Mouse (Mus musculus) midbrain, embryonic 15.5 days (tissue): ENCODE measurements around the gene Adcy9. TPM values are rescaled to one million over a fixed set of nuclear protein-coding genes. Genes with fewer than 3 reads are reported as not detected.

Experiments used
- ATAC-seq: fragments of 200-750 bp; cut with Nextera tagmentation; replicated peaks from 2 replicates; pipeline ENCODE4 v1.8.0; 2017; ENCODE audit warnings: moderate TSS enrichment
- H3K27ac ChIP-seq: fragments of 300-500 bp; sonication (generic); 2 replicates; pipeline ENCODE4 v1.5.1; 2015; ENCODE audit warnings: mild to moderate bottlenecking, inconsistent platforms
- H3K27me3 ChIP-seq: fragments of 300-500 bp; sonication (generic); replicated peaks from 2 replicates; pipeline ENCODE4 v1.6.1; 2015; ENCODE audit warnings: inconsistent platforms
- H3K36me3 ChIP-seq: fragments of 300-500 bp; sonication (generic); replicated peaks from 2 replicates; pipeline ENCODE4 v1.6.1; 2015; ENCODE audit warnings: inconsistent platforms
- H3K4me1 ChIP-seq: fragments of 300-500 bp; sonication (generic); 2 replicates; pipeline ENCODE4 v1.6.1; 2015; ENCODE audit warnings: inconsistent platforms
- H3K4me2 ChIP-seq: fragments of 300-500 bp; sonication (generic); 2 replicates; pipeline ENCODE4 v1.6.1; 2015; ENCODE audit warnings: inconsistent platforms, mild to moderate bottlenecking, moderate library complexity
- H3K4me3 ChIP-seq: fragments of 300-500 bp; sonication (generic); 2 replicates; pipeline ENCODE4 v1.5.1; 2015; ENCODE audit warnings: mild to moderate bottlenecking, inconsistent platforms
- H3K9ac ChIP-seq: fragments of 300-500 bp; sonication (generic); 2 replicates; pipeline ENCODE4 v1.6.1; 2015; ENCODE audit warnings: mild to moderate bottlenecking, inconsistent platforms
- H3K9me3 ChIP-seq: fragments of 300-500 bp; sonication (generic); 2 replicates; pipeline ENCODE4 v1.6.1; 2016; ENCODE audit warnings: inconsistent platforms
- WGBS: fragments of 180-500 bp; shearing (Covaris S2); methylation state at CpG from one replicate; pipeline ENCODE4 v1.1.7; 2015; ENCODE audit warnings: mixed read lengths; 5-methylcytosine and 5-hydroxymethylcytosine counted together
- polyA plus RNA-seq: library from polyadenylated mRNA; unstranded; fragments of >200 nt; fragmentation: Nextera tagmentation; extraction: Ambion mirVana; gene quantifications from 2 replicates; pipeline ENCODE4 v1.2.1, GENCODE M21; 2015

Gene Adcy9
- polyA plus RNA-seq, 1 experiment from 2014 or later: 4.2 TPM

DNA sequence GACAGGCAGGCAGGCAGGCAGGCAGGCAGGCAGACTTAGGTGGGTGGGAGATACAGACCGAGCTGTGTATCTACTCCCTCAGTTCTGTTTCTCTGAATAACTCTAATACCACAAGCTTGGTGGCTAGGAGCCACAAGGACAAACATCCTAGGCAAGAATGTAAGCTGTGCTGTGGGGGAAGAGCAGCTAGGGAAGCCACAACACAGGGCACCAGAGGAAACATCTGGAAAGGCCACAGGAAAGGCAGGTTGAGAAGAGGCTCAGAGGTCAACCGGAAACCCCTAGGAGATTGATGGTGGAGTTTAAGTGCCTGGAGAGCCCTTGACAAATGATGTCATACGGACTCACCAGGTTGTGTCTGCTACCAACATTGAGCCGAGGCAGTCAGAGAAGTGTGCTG, 16.4 kb upstream of the Adcy9 start:
- Histone ChIP-seq H3K4me2 (no peak overlapping the region), H3K27ac (no peak overlapping the region), H3K9me3 (no peaks in the 10 kb centered on the region), H3K4me3 (no peak overlapping the region), H3K27me3 (no peaks in the 10 kb centered on the region), H3K4me1 (no peaks in the 10 kb centered on the region), H3K9ac (no peak overlapping the region), H3K36me3 (no peaks in the 10 kb centered on the region)
- no peak for ATAC-seq
- WGBS: 79% methylated on average over 4 of the region's 4 CpGs

DNA sequence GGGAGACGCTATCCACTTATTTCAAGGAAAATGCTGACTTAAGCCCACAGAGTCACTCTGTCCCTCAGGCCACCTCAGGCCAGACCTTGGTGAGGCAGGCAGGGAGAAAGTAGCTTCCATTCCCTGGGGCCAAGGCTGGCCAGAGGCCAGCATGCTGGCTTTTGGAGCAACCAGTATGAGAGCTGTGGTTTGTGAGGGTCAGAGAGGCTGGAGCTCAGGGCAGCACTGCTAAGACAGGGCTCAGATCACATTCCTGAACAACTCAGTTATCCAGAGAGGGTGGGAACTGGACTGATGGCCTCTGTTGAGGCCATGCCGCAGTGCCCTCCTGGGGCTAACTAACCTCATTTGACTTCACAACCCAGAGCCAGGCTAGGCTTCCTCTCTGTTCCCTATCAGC, 15.1 kb upstream of the Adcy9 start:
- no peak overlapping the region for H3K4me2 ChIP-seq
- H3K9me3 ChIP-seq: no peaks in the 10 kb centered on the region
- no peak overlapping the region for H3K9ac ChIP-seq
- WGBS: 97% methylated on average over 2 of the region's 2 CpGs
- no peak overlapping the region for H3K27ac ChIP-seq
- no peaks in the 10 kb centered on the region for H3K27me3 ChIP-seq
- no peak overlapping the region for H3K4me3 ChIP-seq
- no peaks in the 10 kb centered on the region for H3K4me1 ChIP-seq
- H3K36me3 ChIP-seq: no peaks in the 10 kb centered on the region
- ATAC-seq: no peak

DNA sequence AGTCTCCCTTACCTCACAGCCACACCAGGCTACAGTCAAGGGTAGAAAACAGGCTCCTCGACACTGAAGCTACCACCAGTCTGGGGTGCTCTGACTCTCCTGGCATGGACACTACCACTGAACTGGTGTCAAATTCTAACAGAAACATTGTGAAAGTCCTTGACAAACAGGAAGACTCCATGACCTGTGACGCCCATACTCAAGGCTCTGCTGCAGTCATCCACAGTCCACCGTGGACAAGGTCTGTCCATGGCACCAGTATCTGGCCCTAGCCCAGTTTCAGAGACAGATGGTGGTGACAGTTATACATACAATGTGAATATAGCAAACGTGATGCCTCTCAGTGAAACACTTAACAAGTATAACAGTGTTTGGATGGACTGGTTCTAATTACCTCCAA, 11.5 kb upstream of the Adcy9 start:
- Histone ChIP-seq H3K4me2 (no peak overlapping the region), H3K4me3 (no peak overlapping the region), H3K27ac (no peak overlapping the region), H3K9ac (no peak overlapping the region), H3K4me1 (no peaks in the 10 kb centered on the region), H3K9me3 (no peaks in the 10 kb centered on the region), H3K27me3 (no peaks in the 10 kb centered on the region), H3K36me3 (no peaks in the 10 kb centered on the region)
- no peak for ATAC-seq
- WGBS: 82% methylated on average over 4 of the region's 4 CpGs

DNA sequence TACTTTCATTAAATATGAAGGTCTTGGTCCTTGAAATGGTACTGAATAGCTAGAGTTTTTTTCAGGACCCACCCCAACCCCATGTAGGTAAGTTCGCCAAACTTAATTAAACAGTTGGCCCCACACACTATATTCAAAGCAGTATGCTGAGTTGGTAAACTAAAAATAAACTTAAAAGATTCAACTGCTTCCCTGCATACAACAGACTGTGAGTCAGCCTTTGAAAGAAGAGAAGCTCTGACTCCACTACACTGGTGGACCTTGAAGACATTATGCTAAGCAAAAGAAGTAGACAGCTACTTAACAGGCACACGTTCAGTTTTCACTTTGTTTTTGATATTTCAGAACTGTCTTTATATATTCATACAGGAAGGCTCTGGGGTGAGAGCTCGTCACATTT, 10.7 kb upstream of the Adcy9 start:
- Histone ChIP-seq H3K9ac (no peak overlapping the region), H3K4me2 (no peak overlapping the region), H3K27ac (no peak overlapping the region), H3K9me3 (no peaks in the 10 kb centered on the region), H3K27me3 (no peaks in the 10 kb centered on the region), H3K4me3 (no peak overlapping the region), H3K4me1 (no peaks in the 10 kb centered on the region), H3K36me3 (no peaks in the 10 kb centered on the region)
- ATAC-seq: no peak
- WGBS: 92% methylated on average over 3 of the region's 3 CpGs

DNA sequence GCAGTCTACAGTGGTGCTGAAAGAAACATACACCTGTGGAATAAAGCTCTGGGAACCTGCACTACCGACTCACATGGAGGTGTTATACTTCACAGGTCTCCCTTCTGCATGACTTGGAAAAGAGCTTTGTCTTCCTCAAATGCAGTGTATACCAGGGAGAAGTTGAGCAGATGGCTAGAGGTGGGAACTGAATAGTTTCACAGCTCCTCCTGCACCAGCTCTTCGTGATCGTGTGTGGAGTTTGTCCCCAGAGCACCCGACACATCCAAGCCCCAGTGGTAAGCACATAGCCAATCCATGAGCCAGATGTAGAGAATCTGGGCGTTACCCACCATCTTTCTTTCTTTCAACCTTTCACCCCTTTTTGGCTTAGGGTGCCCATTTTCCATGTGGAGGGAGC, 9.9 kb upstream of the Adcy9 start:
- 88% methylated on average over 5 of the region's 5 CpGs for WGBS
- Histone ChIP-seq H3K4me2 (no peak overlapping the region), H3K27me3 (no peaks in the 10 kb centered on the region), H3K36me3 (no peaks in the 10 kb centered on the region), H3K4me3 (no peak overlapping the region), H3K9me3 (no peaks in the 10 kb centered on the region), H3K4me1 (no peaks in the 10 kb centered on the region), H3K9ac (no peak overlapping the region), H3K27ac (no peak overlapping the region)
- no peak for ATAC-seq

DNA sequence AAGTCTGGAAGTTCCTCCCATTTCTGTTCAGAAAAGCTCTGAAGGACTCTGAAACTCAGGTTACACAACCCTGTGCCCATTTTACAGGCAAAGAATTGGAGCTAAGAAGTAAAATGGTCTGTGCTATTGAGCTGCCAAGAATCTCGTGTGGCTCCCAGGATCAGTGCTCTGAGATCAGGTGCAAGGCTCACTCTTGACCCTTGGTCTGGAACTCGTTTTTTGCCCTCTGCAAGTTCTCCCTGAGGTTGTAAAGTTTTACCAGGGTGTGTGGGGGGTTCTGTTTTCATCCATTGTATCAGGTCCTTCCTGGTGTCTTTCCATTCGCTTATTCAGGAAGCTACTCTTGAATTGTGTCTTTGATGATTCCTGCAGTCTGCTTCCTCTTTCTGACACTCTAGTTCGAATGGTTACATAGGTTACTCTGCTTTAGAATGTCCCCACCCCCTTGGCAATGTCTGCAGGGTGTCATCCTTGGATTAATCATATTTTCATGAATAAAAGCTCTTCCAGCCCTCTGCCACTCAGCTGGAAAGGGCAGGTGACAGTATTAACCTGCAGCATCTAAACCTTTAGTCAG, 5.4 kb upstream of the Adcy9 start:
- no peaks in the 10 kb centered on the region for H3K36me3 ChIP-seq
- no peak for ATAC-seq
- H3K27ac ChIP-seq: no peak overlapping the region
- no peaks in the 10 kb centered on the region for H3K9me3 ChIP-seq
- no peaks in the 10 kb centered on the region for H3K27me3 ChIP-seq
- H3K4me2 ChIP-seq: no peak overlapping the region
- no peak overlapping the region for H3K4me3 ChIP-seq
- WGBS: 50% methylated on average over 4 of the region's 4 CpGs
- H3K9ac ChIP-seq: no peak overlapping the region
- peaks cover 3% of the 10 kb centered on the region; the same call in 1 of the 2 replicates for H3K4me1 ChIP-seq

DNA sequence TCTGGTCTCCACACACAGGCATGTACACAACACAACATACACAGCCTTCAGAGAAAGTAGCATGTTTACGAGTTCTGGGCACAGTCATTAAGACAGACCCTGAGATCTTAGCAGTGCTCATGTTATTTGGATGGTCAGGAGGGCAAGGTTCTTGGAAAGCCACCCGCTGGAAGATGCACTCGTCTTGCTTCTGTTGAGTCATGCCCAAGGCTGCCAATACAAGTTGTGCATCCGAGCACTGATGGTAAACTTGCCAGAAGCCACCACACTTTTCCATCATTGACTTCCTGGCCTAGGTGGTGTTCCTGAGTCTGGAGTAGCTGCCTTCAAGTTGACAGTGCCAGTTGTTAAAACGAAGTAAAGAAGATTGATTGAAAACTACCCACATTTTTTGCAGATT, 3.3 kb upstream of the Adcy9 start:
- Histone ChIP-seq H3K27ac (no peak overlapping the region), H3K4me3 (no peak overlapping the region), H3K9ac (no peak overlapping the region), H3K4me1 (peaks cover 13% of the 10 kb centered on the region), H3K9me3 (no peaks in the 10 kb centered on the region), H3K4me2 (no peak overlapping the region), H3K27me3 (no peaks in the 10 kb centered on the region), H3K36me3 (no peaks in the 10 kb centered on the region)
- ATAC-seq: no peak
- 85% methylated on average over 5 of the region's 5 CpGs for WGBS

DNA sequence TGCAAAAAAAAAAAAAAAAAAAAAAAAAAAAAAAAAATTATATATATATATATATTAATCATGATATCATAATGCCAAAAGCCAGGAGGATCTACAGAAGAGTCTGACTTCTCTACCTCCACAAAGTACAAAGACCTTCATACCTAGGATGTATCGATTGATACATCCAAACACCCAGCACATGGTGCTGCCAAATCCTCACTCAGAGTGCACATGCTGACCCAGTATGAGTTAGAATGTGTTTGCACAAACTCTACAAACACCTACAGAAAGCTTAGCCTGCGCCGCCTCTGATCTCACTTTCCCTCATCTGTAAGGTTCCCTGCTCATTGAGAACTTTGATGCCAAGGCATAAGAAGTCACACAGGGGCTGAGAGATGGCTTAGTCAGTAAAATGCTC, 2.7 kb upstream of the Adcy9 start:
- H3K27me3 ChIP-seq: no peaks in the 10 kb centered on the region; the same call in 1 of the 2 replicates
- H3K4me2 ChIP-seq: no peak overlapping the region
- H3K9me3 ChIP-seq: no peaks in the 10 kb centered on the region
- ATAC-seq: no peak
- peaks cover 19% of the 10 kb centered on the region for H3K4me1 ChIP-seq
- H3K27ac ChIP-seq: no peak overlapping the region
- no peaks in the 10 kb centered on the region for H3K36me3 ChIP-seq
- 93% methylated on average over 3 of the region's 3 CpGs for WGBS
- H3K4me3 ChIP-seq: no peak overlapping the region
- H3K9ac ChIP-seq: no peak overlapping the region

DNA sequence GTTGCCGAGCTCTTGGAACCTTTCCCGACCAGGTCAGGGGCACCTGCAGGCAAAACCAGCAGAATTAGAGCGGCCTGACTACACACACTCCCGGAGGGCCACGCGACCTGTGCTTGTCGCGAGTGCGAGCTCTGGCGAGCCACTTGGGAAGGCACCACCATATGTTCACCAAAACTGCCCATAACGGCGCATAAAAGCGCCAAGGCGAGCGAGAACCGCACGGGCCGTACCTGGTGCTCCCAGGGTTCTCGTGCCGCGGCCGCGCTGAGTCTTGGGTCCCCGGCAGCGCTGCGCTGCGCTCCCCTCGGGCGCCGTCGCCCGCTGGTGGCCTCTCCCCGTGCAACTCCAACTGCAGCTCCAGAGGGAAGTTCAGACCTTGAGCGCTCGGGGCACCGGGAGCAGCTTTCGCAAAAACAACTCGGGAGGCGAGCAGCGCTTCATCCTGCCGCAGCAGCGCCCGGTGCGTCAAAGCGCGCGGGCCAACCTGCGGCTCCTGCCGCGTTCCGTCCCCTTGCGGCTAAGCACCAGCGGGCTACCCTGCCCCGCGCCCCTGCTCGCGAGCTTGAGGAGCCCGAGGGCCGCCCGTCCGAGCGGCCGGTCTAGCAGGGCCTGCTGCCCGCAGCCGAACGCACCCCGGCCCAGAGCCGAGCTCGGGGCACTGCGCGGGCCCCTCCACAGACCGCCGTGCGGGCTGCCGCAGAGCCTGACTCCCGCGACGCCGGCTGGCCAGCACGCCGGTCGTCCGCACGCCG, 576 bp downstream of the Adcy9 start:
- Histone ChIP-seq H3K27me3 (no peaks in the 10 kb centered on the region; the same call in 1 of the 2 replicates), H3K4me1 (peaks cover 50% of the 10 kb centered on the region), H3K27ac (peak overlapping the region; percentile 86), H3K4me3 (peak overlapping the region; percentile 87), H3K36me3 (no peaks in the 10 kb centered on the region), H3K9me3 (no peaks in the 10 kb centered on the region), H3K4me2 (peak overlapping the region; percentile 93), H3K9ac (peak overlapping the region; percentile 86)
- under 1% methylated on average over 85 of the region's 85 CpGs for WGBS
- peak; percentile 81 for ATAC-seq

DNA sequence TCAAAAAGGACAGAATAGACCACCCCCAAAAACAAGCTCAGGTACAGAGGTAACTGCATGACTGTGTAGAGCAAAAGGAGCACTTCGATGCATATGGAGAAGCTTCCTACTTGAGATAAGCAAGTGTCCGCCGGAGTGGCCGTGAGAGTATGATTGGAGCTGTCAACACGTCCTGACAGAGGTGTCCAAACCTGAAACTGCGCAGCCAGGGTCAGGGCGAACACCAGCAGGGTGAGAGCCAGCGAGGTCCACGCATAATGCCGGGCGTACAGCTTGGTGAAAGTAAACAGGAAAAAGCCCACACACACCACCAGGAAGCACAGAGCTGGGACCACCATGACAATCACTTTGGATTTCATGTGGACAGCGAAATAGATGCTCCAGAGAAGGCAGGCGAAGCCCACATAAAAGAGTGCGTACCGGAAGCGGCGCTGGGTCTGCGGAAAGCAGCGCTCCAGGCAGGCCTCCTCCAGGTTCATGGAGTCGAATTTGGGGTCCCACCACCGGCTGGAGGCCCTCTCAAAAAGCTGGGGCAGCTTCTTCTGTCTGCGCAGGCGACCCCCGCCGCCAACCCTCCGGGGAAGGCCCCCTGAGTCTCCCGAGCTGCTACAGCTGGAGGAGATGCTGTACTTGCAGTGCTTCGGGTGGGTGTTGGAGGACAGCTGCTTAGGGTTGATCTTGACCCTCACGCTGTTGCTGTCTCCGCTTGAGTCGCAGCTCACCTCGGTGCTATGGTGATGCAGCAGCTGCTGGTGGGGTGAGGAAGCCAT, 1.3 kb downstream of the Adcy9 start:
- Histone ChIP-seq H3K27me3 (no peaks in the 10 kb centered on the region; the same call in 1 of the 2 replicates), H3K36me3 (no peaks in the 10 kb centered on the region), H3K9ac (peak overlapping the region; percentile 86), H3K4me2 (peak overlapping the region; percentile 93), H3K4me3 (peak overlapping the region; percentile 87), H3K27ac (peak overlapping the region; percentile 86), H3K9me3 (no peaks in the 10 kb centered on the region), H3K4me1 (peaks cover 57% of the 10 kb centered on the region)
- WGBS: 12% methylated on average over 32 of the region's 32 CpGs
- peak; percentile 18; the same call in 1 of the 2 replicates for ATAC-seq

DNA sequence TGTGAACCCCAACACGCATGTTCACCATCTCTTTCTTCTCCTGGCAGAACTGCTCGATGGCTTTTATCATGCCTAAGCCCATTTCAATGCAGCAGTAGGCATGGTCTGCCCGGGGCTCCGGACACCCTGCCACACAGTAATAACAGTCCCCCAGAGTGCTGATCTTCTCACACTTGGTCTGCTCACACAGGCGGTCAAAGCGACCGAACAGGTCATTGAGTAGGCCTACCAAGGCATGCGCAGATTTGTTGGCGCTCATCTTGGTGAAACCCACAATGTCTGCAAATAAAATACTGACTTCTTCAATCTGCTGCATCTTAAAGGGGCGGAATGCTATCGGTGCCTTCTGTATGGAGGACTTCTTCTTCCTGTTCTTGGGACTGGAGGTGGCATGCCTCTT, 2.2 kb downstream of the Adcy9 start:
- H3K36me3 ChIP-seq: no peaks in the 10 kb centered on the region
- peaks cover 66% of the 10 kb centered on the region for H3K4me1 ChIP-seq
- no peak for ATAC-seq
- no peak overlapping the region for H3K9ac ChIP-seq
- peak overlapping the region; percentile 93 for H3K4me2 ChIP-seq
- no peak overlapping the region for H3K27ac ChIP-seq
- no peaks in the 10 kb centered on the region; the same call in 1 of the 2 replicates for H3K27me3 ChIP-seq
- WGBS: 91% methylated on average over 11 of the region's 11 CpGs
- peak overlapping the region; percentile 87 for H3K4me3 ChIP-seq
- no peaks in the 10 kb centered on the region for H3K9me3 ChIP-seq

DNA sequence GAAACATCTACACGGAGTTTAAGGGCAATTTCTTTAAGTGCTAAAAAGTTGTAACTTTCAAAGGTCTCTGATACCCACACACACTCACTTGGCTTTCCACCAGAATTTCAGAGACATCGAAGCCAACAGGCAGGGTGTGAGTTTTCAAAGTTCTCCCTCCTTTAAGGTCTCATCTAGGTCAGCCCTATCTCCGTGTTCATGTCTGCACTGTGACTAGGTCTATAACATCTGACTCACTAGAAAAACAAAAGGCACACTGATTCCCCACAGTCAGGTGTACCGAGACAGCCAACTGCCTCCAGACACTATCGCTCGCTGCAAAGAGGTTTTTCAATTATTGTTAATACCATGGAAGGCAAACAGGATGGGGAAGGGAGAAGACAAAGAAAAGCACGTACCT, 2.8 kb downstream of the Adcy9 start:
- Histone ChIP-seq H3K9ac (no peak overlapping the region), H3K27ac (no peak overlapping the region), H3K4me3 (peak overlapping the region; percentile 87; the same call in 1 of the 2 replicates), H3K27me3 (no peaks in the 10 kb centered on the region; the same call in 1 of the 2 replicates), H3K4me2 (peak overlapping the region; percentile 93), H3K9me3 (no peaks in the 10 kb centered on the region), H3K4me1 (peaks cover 66% of the 10 kb centered on the region), H3K36me3 (no peaks in the 10 kb centered on the region)
- no peak for ATAC-seq
- WGBS: 79% methylated on average over 7 of the region's 7 CpGs
